Mouse (Mus musculus) G1E (cell line): ENCODE data around the gene Mdh1. TPM values are rescaled to one million over a fixed set of nuclear protein-coding genes. Genes with fewer than 3 reads are reported as not detected.

ENCODE experiments used
- ATAC-seq: 2 replicates; pipeline ENCODE4 v1.8.0; 2016; ENCODE audit warnings: mild to moderate bottlenecking; ENCODE audit not compliant: insufficient number of reproducible peaks, poor library complexity, low FRiP score, severe bottlenecking; ENCODE audit errors: extremely low read depth
- DNase-seq: peaks from one replicate; pipeline ENCODE4 v3.0.0; 2012; ENCODE audit warnings: low spot score
- H3K27me3 ChIP-seq: 2 replicates; pipeline ENCODE4 v1.6.1; 2012; ENCODE audit warnings: mild to moderate bottlenecking, low read length, inconsistent platforms; ENCODE audit not compliant: insufficient read depth
- H3K36me3 ChIP-seq: replicated peaks from 2 replicates; pipeline ENCODE3; 2012; ENCODE audit warnings: mild to moderate bottlenecking, inconsistent platforms
- H3K4me1 ChIP-seq: 2 replicates; pipeline ENCODE4 v1.6.1; 2012; ENCODE audit warnings: low read depth, low read length, inconsistent platforms, mixed read lengths; ENCODE audit not compliant: insufficient read depth
- H3K4me3 ChIP-seq: 2 replicates; pipeline ENCODE4 v1.5.1; 2012; ENCODE audit warnings: low read depth, mild to moderate bottlenecking, inconsistent platforms, low read length, moderate library complexity, mixed read lengths
- H3K9me3 ChIP-seq: replicated peaks from 2 replicates; pipeline ENCODE4 v1.6.1; 2012; ENCODE audit warnings: inconsistent platforms
- CTCF ChIP-seq: IDR thresholded peaks from 2 replicates; pipeline ENCODE4 v1.5.1; 2012; ENCODE audit warnings: low read depth, low read length, inconsistent platforms, mixed read lengths
- GATA1 ChIP-seq: IDR thresholded peaks from 2 replicates; pipeline ENCODE4 v1.6.1; 2012; ENCODE audit warnings: borderline replicate concordance, low read length, inconsistent platforms, mixed read lengths
- GATA2 ChIP-seq: IDR thresholded peaks from 2 replicates; pipeline ENCODE4 v1.6.1; 2012; ENCODE audit warnings: low read depth, low read length, inconsistent platforms, borderline replicate concordance
- POLR2AphosphoS5 ChIP-seq: IDR thresholded peaks from 2 replicates; pipeline ENCODE4 v1.6.1; 2012; ENCODE audit warnings: low read depth, low read length, inconsistent platforms; ENCODE audit not compliant: insufficient replicate concordance
- TAL1 ChIP-seq: conservative IDR thresholded peaks from 2 replicates; pipeline ENCODE4 v1.6.1; 2012; ENCODE audit warnings: low read depth, low read length, inconsistent platforms, mixed read lengths
- polyA plus RNA-seq: library from polyadenylated mRNA; stranded (reverse); fragments of >175 nt; gene quantifications from 2 replicates; pipeline ENCODE4 v1.2.3, GENCODE M21; 2012
- total RNA-seq, 2 experiments: library from RNA; stranded (forward) in 1 of 2; stranded (reverse) in 1 of 2; fragments of 200-1000 nt in 1 of 2; fragments of >200 nt in 1 of 2; fragmentation: Nextera tagmentation in 1 of 2; gene quantifications; 2 replicates each; pipeline ENCODE4 v1.2.3; 2014 to 2017

Mdh1 gene
- total RNA-seq (2014; fragmentation: Nextera tagmentation) (114 and 157 TPM in 2 replicates), total RNA-seq (2017) (130 and 168 TPM in 2 replicates), polyA plus RNA-seq (9.9 and 10.3 TPM in 2 replicates)

GRCm38 (mm10) chr11:21571700-21572381, at the start of gene Mdh1, which contains the start of gene Wdpcp:
Gene Mdh1 (minus strand): TSS chr11:21572367.
Gene Wdpcp (plus strand): TSS chr11:21572235.
- peaks cover 8% of the 10 kb centered on the region for H3K36me3 ChIP-seq
- no peaks in the 10 kb centered on the region for H3K9me3 ChIP-seq
- ATAC-seq (peak; percentile 92), DNase-seq (peak; percentile 84)
- H3K27me3 ChIP-seq, result no peaks in the 10 kb centered on the region
- H3K4me1 ChIP-seq, result peaks cover 27% of the 10 kb centered on the region
- TF ChIP-seq GATA1 (no peak), TAL1 (no peak), CTCF (no peak), GATA2 (no peak), POLR2AphosphoS5 (no peak)
- peak within 1 kb of the TSS; percentile 82 for H3K4me3 ChIP-seq

- no peaks in the 10 kb centered on the region for H3K27me3 ChIP-seq
- H3K4me3 ChIP-seq, result no peak overlapping the region
- H3K9me3 ChIP-seq, result no peaks in the 10 kb centered on the region
- no peak for TF ChIP-seq TAL1
- TF ChIP-seq GATA2, result no peak
- no peak for TF ChIP-seq CTCF
- TF ChIP-seq POLR2AphosphoS5, result no peak
- TF ChIP-seq GATA1, result no peak
- DNase-seq, result no peak
- ATAC-seq, result no peak
- H3K36me3 ChIP-seq, result no peaks in the 10 kb centered on the region
- H3K4me1 ChIP-seq, result no peaks in the 10 kb centered on the region
Observed at GRCm38 (mm10) chr11:21615915-21616314, 43.7 kb upstream of the Mdh1 start.

- Histone ChIP-seq H3K27me3 (0 out of 2 replicates have a peak, but pooled peaks cover 2% of the 10 kb centered on the region), H3K9me3 (no peaks in the 10 kb centered on the region), H3K4me1 (no peaks in the 10 kb centered on the region), H3K36me3 (no peaks in the 10 kb centered on the region), H3K4me3 (no peak overlapping the region)
- TF ChIP-seq GATA2, result no peak
- no peak for TF ChIP-seq POLR2AphosphoS5
- no peak for TF ChIP-seq GATA1
- TF ChIP-seq TAL1, result no peak
- TF ChIP-seq CTCF, result no peak
- DNase-seq (no peak), ATAC-seq (no peak)
Observed at GRCm38 (mm10) chr11:21602497-21602896, 30.3 kb upstream of the Mdh1 start.

- H3K4me3 ChIP-seq, result no peak overlapping the region
- no peaks in the 10 kb centered on the region for H3K9me3 ChIP-seq
- DNase-seq (no peak), ATAC-seq (no peak)
- TF ChIP-seq GATA1 (no peak), POLR2AphosphoS5 (no peak), GATA2 (no peak), TAL1 (no peak), CTCF (no peak)
- peaks cover 5% of the 10 kb centered on the region; the same call in 1 of the 2 replicates for H3K27me3 ChIP-seq
- H3K4me1 ChIP-seq, result peaks cover 2% of the 10 kb centered on the region; the same call in 1 of the 2 replicates
- H3K36me3 ChIP-seq, result no peaks in the 10 kb centered on the region
Observed at GRCm38 (mm10) chr11:21583286-21583685, 11.1 kb upstream of the Mdh1 start.

GRCm38 (mm10) chr11:21581472-21581871, 9.3 kb upstream of the Mdh1 start:
- no peaks in the 10 kb centered on the region for H3K9me3 ChIP-seq
- H3K36me3 ChIP-seq, result no peaks in the 10 kb centered on the region
- ATAC-seq (no peak), DNase-seq (no peak)
- TF ChIP-seq GATA1 (no peak), POLR2AphosphoS5 (no peak), GATA2 (no peak), TAL1 (no peak), CTCF (no peak)
- H3K4me3 ChIP-seq, result no peak overlapping the region
- peaks cover 5% of the 10 kb centered on the region; the same call in 1 of the 2 replicates for H3K27me3 ChIP-seq
- peaks cover 2% of the 10 kb centered on the region; the same call in 1 of the 2 replicates for H3K4me1 ChIP-seq

- Histone ChIP-seq H3K9me3 (no peaks in the 10 kb centered on the region), H3K36me3 (peaks cover 16% of the 10 kb centered on the region), H3K27me3 (no peaks in the 10 kb centered on the region), H3K4me1 (peaks cover 27% of the 10 kb centered on the region), H3K4me3 (peak overlapping the region; percentile 82)
- no peak for ATAC-seq
- no peak for DNase-seq
- TF ChIP-seq CTCF (no peak), GATA1 (no peak), TAL1 (no peak), POLR2AphosphoS5 (no peak), GATA2 (no peak)
Observed at GRCm38 (mm10) chr11:21570973-21571372, 1.2 kb downstream of the Mdh1 start.
